Mouse (Mus musculus): ENCODE data around the gene Tpbg.
"Not testable (repeated sequence)": the region's sequence is repeated elsewhere in the genome, so short reads cannot be mapped to it uniquely, and the experiment has no call there.

Tpbg gene

DNA sequence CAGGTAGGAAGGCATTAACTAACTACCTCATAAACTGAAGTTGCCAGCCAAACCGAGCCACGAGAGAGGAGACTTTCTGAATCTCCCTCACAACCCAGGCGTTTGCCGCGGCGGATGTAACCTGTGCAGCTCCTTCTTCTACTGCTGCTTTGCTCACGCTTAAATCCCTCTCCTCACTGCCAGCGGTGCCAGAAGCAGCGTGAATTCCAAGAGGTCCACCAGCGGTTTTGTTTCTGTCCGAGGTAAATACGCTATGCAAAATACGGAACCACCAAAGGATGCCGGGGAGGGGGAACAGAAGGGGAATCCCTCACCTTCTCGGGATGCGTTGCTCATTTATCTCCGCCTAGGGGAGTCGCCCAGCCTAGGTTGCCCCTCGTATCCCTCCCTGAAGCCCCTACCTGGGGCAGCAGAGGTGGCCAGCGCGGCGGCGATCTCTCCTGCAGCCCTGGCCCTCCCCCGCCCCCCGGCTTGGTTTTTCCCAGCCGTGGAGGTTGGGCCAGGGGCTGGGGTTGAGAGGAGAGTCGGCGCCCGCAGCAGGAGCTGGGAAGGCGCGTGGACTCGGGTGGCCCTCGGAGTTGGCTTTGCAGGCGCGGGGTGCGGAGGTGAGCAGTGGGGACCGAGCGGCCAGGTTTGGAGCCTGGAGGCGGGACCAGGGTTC lies at the start of gene Tpbg:
Tpbg (plus strand) TSS at position 30 of the 661 bp plus-strand sequence.
- DNase-seq (ENCODE audit: low spot score in 2 of 2), result peak; percentile 18 to 48

- DNase-seq (ENCODE audit: low spot score in 2 of 2), result not testable (repeated sequence)
Observed at GRCm38 (mm10) chr9:85801986-85802385, 40.2 kb upstream of the Tpbg start.

- no peak for DNase-seq (ENCODE audit: low spot score in 2 of 2)
Observed at GRCm38 (mm10) chr9:85802563-85802962, 39.6 kb upstream of the Tpbg start.

- DNase-seq (ENCODE audit: low spot score in 2 of 2), result no peak
Observed at GRCm38 (mm10) chr9:85806411-85806810, 35.8 kb upstream of the Tpbg start.

DNA sequence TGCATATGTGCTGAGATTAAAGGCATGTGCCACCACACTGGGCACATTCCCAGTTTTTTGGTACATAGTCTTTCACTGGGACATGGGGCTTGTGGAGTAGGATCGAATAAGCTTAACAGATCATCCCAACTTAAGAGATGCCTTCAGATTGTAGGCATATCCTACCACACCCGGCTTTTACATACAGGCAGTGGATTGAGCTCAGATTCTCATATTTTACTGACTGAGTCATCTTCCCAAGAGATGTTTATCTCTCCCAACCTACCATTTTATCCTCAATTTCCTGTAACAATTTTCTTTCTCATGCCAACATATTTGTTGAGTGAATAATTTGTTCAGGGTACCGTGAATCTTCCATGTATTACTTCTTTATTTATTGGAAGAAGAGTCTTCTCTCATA lies 32.9 kb upstream of the Tpbg start:
- DNase-seq (ENCODE audit: low spot score in 2 of 2), result no peak

GRCm38 (mm10) chr9:85820829-85821228 lies 21.4 kb upstream of the Tpbg start:
- no peak for DNase-seq (ENCODE audit: low spot score in 2 of 2)

GRCm38 (mm10) chr9:85835521-85836425 lies 6.4 kb upstream of the Tpbg start:
- no peak for DNase-seq (ENCODE audit: low spot score in 2 of 2)

GRCm38 (mm10) chr9:85839626-85840025 lies 2.6 kb upstream of the Tpbg start:
- no peak for DNase-seq (ENCODE audit: low spot score in 2 of 2)

GRCm38 (mm10) chr9:85841891-85842290 lies 289 bp upstream of the Tpbg start:
- no peak for DNase-seq (ENCODE audit: low spot score in 2 of 2)

- DNase-seq (ENCODE audit: low spot score in 2 of 2), result peak; percentile 20 to 39
Observed at GRCm38 (mm10) chr9:85843031-85843890, 1.1 kb downstream of the Tpbg start.

DNA sequence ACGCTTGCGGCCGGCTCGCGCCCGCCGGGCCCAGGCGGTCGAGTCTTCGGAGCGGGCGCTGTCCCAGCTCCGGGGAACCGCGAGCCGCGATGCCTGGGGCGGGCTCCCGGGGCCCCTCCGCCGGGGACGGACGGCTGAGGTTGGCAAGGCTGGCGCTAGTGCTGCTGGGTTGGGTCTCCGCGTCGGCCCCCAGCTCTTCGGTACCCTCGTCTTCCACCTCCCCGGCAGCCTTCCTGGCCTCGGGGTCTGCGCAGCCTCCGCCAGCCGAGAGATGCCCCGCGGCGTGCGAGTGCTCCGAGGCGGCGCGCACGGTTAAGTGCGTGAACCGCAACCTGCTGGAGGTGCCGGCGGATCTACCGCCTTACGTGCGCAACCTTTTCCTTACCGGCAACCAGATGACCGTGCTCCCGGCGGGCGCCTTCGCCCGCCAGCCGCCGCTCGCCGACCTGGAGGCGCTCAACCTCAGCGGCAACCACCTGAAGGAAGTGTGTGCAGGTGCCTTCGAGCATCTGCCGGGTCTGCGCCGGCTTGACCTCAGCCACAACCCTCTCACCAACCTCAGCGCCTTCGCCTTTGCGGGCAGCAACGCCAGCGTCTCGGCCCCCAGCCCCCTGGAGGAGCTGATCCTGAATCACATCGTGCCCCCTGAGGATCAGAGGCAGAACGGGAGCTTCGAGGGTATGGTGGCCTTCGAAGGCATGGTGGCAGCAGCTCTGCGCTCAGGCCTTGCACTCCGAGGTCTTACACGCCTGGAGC lies 1.9 kb downstream of the Tpbg start:
- DNase-seq (ENCODE audit: low spot score in 2 of 2), result peak in 1 of 2 experiments; percentile 20

DNA sequence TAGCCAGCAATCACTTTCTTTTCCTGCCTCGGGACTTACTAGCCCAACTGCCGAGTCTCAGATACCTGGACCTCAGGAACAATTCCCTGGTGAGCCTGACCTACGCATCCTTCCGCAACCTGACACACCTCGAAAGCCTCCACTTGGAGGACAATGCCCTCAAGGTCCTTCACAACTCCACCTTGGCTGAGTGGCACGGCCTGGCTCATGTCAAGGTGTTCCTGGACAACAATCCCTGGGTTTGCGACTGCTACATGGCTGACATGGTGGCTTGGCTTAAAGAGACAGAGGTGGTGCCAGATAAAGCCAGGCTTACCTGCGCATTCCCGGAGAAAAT lies 2.4 kb downstream of the Tpbg start:
- no peak for DNase-seq (ENCODE audit: low spot score in 2 of 2)

DNA sequence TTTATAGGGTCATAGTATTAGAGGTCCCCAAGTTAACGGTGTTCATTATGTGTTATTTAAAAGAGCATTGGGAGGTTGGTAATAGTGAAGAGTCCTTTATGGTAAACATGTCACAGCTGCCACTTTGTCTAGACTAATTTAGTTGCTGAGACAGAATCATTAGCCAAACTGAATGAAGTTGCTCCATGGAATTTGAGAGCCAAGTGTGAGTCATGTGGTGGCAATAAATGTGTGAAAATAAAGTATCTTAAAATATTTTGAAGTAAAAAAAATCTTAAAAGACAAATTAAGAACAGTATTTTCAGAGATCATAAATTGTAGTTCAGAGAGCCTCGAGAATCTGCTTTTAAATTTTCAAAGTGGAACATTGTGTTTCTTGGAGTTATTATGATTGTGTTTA lies 4.0 kb downstream of the Tpbg start:
- DNase-seq (ENCODE audit: low spot score in 2 of 2), result no peak

GRCm38 (mm10) chr9:85854780-85855179 lies 12.6 kb downstream of the Tpbg start:
- no peak for DNase-seq (ENCODE audit: low spot score in 2 of 2)

- DNase-seq (ENCODE audit: low spot score in 2 of 2), result no peak
Observed at GRCm38 (mm10) chr9:85856511-85856910, 14.3 kb downstream of the Tpbg start.

GRCm38 (mm10) chr9:85861065-85861464 lies 18.9 kb downstream of the Tpbg start:
- no peak for DNase-seq (ENCODE audit: low spot score in 2 of 2)

DNA sequence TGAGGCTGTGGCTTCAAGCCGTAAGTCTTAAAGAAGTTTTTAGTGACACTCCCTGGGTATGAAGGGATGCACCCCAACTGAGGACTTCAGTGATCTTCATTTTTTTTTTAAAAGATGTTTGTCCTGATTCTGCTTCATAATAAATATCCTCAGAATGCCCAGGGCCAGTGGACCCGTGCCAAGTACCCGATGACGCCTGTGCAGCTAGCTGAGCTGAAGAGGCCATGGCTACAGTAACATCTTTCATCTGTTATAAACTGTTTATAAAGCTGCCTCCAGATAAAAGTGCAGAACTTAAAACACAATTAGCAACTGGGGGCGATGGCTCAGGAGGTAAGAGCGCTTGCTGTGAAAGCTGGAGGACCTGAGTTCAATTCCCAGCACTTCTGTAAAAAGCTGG lies 20.4 kb downstream of the Tpbg start:
- no peak for DNase-seq (ENCODE audit: low spot score in 2 of 2)

DNA sequence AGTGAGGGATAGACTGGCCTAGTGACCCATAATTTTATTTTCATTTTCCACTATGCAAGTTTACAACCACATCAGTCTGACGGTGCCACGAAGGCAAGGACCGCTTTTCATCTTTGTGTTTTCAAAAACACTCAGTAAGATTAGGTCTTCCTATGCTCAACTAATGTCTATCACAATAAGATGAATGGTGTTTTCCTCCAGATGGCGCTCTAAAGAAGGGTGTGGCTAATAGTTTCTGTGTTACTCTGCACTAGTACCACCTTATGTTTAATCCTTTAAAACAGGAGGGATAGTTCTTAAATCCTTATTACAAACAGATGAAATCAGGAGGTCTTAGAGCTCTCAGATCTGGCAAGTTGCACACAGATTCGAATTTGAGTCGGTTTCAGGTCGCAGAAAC lies 30.7 kb downstream of the Tpbg start:
- DNase-seq (ENCODE audit: low spot score in 2 of 2), result no peak

DNA sequence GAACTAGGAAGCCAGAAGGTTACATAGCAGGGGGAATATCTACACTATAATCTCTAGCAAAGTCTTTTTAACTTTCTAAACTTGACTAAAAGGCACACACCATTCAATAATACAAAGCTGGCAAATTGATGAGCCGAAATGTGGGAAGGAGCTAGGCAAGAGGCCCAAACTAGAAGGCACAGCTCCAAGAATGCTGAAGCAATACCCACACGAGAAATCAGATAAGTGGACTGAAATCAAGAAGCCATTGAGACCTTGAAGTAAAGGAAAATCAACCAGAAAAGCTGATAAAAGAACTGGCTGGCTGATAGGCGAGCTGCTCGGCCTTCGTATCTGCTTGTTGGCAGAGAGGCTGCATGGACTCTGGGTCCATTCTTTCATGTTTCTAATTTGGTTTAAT lies 51.5 kb downstream of the Tpbg start:
- no peak for DNase-seq (ENCODE audit: low spot score in 2 of 2)

Data from frontal cortex, postnatal 10 days (tissue).